Mouse (Mus musculus) c-Kit-negative CD71-positive TER-119-positive erythroid progenitor cells, embryonic 14.5 days (primary cell): Measurements from ENCODE around the gene Boll.
A peak's percentile ranks its signal among the peaks of the same experiment; 100 is the strongest.
"Not testable (repeated sequence)": the region's sequence is repeated elsewhere in the genome, so short reads cannot be mapped to it uniquely, and the experiment has no call there.

Experiments
- DNase-seq: peaks from one replicate; pipeline ENCODE4 v3.0.0-alpha.2; 2013; ENCODE audit warnings: low read depth, low spot score

Boll gene

DNA sequence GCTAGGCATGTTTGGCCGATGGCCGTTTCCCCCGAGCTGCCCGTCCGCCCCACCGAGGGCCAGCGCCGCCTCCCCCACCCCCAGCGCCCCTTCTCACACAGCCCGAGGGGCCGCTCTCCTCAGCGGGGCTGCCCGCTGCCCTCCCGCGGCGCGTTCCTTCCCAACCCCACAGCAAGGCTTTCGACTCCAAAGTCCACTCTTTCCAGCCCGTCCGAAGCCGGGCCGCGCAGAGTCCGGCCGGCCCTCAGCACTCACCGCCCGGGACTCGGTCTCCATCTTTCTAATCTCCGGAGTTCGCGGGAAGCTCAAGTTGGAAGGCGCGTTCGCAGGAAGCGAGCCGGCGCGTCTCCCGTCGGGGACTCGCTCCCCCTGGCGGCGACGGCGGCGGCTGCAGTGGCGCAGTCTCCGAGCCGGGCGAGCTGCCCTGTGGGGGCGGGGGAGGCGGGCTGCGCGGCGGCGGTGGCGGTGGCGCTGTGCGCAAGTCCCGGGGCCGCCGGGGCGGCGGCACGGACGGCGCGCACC lies at the start of gene Boll:
Boll (minus strand) TSS at position 426 of the 522 bp plus-strand sequence.
- DNase-seq = no peak

- no peak for DNase-seq
Measured at GRCm38 (mm10) chr1:55412569-55412968, 49.3 kb upstream of the Boll start.

- DNase-seq = no peak
Measured at GRCm38 (mm10) chr1:55411079-55411478, 47.8 kb upstream of the Boll start.

- DNase-seq = no peak
Measured at GRCm38 (mm10) chr1:55410670-55411069, 47.4 kb upstream of the Boll start.

DNA sequence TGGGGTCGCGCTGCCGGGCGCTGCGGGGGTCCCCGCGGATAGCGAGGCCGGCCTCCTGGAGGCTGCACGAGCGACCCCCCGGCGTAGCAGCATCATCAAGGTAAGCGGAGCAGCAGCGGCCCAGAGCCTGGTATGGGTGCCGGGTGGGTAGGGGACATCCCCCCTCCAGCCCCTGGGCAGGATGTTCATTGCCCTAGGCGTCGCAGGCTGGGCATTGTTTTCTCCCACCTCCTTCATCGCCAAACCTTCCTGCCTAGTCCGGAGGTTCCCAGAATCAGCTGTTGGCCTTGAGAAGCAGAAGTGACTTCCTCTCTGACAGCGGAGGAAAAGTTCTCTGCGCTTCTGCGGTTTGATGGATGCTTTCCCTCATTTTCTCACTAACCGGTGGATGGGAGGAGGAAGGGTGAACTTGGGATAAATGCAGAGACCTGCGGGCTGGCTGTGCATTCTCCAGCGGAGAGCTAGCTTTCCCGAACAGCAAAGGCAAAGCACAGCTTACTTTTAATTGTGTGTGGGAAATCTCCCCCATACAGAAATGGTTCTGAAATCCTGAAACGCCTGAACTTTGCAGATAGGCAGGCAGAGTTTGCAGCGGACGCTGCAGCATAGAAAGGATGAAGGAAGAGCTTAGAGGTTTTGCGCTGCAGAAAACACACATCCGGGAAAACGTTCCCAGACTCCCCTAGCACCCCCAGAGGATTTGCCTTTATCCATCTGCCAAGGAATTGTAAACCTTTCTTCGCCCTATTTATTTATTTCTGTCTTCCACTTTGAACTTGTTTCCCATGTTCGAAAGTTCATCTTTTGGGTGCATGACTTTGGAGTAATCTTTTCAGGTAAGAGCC lies 43.5 kb upstream of the Boll start:
- DNase-seq = no peak

DNA sequence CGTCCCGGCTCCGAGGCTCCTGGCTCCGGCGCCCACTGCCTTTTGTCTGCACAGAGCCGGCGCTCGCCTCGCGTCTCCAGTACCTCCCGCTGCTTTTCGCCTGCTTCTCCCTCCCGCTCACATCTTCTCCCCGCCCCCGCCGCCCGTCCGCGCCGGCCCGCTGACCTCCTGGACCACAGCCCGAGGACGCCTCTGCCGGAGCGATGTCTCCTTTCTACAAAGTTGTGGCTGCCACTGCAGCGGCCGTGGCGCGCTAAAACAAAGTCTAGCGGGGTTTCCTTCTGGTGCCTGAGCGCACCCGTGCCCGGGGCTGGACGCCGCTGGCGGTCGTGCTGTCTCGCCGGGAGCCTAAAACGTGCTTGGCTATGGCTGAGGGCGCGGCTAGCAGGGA lies 42.7 kb upstream of the Boll start:
- no peak for DNase-seq

DNA sequence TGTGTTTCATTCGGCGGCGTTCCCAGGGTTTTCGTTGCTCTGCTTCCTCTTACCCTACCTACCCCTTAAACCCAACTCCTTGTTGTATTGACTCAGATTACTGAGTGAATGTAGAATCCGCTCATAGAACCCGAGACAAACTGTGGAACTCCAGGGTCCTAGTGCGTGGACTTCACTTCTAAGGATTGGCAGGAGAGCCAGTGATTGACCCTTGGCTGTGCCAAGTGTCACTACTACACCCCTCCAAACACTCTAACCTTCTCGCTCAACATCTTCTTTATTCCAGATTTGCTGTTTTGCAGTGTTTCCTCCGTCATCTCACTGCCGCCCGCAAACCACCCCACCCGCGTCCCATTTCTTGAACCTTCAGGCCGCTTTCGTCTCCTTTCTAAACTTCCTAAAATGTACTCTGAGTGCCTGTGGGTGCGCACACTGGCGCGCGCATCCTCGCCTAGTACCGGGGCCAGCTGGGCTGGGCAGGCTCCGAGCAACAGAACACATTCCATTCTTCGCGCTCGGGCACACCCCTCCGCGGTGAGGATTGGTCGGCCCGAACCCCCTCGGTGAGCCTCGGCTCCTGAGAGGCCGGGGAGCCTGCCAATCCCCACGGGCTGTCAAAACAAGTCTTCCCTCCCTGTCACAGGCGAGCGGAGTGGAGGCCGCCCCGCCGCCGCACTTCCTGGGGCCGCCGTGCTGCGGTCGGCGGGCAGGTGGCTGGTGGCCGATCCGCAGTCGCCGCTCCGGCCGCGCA lies 42.2 kb upstream of the Boll start, which contains the start of gene Plcl1:
Plcl1 (plus strand) TSS at position 650 of the 751 bp plus-strand sequence.
- no peak for DNase-seq

DNA sequence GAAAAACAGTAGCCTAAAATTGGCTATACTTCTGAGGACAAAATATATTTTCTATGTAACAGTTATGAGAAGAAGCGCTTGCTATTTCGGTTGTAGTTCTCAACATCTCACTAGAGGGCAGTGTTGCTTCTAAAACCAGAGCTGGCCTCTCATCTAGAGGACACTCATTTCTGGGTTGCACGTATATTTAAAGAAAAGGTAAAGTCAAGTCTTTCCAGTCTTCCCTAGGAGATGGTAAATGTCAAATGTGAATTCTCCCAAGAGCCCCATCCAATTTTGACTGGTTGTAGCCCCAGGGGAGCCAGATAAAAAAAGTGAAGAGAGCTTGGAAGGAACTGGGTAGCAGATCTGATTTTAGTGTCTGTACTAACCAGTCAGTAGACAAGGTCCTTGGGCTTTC lies 41.2 kb upstream of the Boll start:
- no peak for DNase-seq

- DNase-seq = no peak
Measured at GRCm38 (mm10) chr1:55399891-55400290, 36.6 kb upstream of the Boll start.

DNA sequence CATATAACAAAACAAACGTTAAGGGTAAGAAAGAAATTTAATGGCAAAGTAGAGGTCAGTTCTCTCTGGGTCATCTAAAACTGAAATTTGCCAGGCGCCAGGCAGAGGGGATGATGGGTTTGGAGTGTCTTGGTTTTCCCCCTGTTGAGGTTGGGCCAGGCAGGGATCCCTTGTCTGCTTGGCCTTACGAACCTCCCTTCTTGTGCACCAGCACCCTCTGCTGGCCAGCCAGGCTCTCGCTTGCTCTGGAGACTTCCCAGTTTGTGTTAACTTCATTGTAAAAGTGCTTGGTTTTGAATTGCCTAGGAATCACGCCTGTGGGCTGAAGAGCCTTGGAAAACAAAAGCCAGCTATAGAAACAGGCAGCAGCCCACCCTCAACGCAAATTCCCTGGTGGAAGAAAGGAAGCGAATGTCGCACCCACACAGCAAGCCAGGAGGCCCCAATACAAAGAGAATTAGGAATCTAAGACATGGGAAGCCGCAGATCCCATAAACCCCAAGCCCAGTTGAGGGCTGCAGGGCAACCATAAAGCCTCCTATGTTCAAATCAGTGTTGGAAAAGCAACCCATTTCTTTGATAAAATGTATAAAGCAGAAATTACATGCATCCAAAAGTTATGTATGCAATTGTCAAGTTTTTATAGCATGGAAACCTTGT lies 20.0 kb upstream of the Boll start:
- DNase-seq = no peak

DNA sequence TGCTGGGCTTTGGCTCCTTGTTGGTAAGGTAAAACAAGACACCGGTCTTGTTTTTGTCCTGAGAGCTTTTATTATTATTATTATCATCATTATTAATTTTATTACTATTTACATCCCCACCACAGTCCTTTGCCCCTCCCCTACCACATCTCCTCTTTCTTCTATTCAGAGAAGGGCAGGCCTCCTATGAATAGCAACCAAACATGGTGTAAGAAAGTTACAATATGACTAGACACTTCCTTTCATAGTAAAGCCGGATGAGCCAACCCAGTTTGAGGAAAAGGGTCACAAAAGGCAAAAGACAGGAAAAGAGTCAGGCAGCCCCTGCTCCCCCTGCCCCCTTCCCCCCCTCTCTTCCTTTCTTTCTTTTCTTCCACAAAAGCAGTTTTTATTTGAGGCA lies 17.3 kb upstream of the Boll start:
- DNase-seq = no peak

GRCm38 (mm10) chr1:55372626-55373025 lies 9.4 kb upstream of the Boll start:
- no peak for DNase-seq

DNA sequence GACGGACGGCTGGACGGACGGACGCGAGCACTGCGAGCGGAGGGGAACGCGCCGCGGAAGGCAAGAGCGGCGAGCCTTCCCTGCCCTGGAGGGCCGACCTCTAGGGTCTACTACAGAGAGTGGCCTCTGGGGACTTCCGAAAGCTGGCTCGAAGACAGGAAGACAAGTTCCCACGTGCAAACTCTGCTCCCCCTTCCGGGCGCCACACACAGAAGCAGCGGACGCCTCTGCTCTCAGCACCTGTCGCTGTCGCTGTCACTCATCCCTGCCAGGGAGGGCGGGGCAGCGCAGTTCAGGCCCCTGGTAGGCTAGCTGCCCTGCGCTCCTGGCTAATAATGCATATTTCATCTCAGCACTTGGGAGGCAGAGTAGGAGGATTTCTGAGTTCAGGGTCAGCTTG lies 317 bp upstream of the Boll start:
- DNase-seq = no peak

DNA sequence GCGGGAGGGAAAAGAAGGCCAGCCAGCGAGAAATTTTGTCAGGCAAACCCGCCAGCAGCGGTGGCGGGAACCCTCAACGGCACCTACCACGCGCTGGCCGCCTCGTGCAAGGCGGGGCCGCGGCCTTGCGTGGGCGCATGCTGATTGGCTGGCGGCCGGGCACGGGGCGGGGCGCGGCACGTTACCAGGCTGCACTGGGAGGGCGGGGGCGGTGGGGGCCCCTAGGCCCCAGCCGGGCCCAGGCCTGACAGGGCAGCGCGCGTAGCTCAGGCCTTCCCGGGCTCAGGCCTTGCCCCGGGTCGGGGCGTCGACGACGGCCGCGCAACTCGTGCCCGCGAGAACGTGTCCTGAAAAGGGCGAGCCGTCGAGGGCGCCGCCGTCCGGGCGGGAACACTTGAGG lies 635 bp downstream of the Boll start:
- DNase-seq = no peak

DNA sequence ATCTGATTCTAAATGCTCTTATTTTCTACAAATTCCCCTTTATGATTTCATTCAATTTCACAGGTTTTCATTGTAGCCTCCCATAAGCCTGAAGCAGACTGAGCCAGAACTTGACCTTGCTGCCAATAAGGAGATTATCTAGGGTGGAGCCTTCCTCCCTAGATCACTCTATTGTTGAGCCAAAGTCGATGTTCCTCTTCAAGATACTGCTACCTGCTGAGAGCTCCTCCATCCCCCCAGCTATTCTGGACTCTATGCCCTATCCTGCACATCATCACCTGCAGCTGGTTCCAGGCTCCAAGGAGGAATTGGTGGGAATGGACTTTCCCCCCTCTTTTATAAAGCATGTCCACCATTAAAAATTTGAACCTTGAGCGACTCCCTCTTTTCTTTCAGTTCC lies 11.4 kb downstream of the Boll start:
- DNase-seq = not testable (repeated sequence)

- DNase-seq = not testable (repeated sequence)
Measured at GRCm38 (mm10) chr1:55325496-55325895, 37.8 kb downstream of the Boll start.

GRCm38 (mm10) chr1:55301077-55301476 lies 62.2 kb downstream of the Boll start:
- DNase-seq = no peak

- DNase-seq = no peak
Measured at GRCm38 (mm10) chr1:55279081-55279480, 84.2 kb downstream of the Boll start.

DNA sequence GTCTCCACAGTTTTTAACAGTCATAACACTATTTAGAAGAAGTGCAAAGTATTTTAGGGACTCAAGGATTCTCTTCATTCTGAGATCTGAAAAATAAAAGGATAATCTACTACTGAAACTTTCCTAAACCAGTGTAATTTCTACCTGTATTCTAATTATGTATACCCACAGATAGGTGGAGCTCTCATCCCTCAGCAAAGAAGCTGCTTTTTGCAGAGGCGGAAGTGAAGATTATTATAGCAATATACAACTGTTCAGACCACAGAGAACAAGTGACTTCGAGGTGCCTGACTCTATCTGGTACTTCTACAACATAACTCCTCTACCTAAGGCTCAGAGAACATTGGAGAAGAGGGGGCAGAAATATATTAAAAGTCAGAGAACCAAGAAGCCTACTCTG lies 97.8 kb downstream of the Boll start:
- no peak for DNase-seq

DNA sequence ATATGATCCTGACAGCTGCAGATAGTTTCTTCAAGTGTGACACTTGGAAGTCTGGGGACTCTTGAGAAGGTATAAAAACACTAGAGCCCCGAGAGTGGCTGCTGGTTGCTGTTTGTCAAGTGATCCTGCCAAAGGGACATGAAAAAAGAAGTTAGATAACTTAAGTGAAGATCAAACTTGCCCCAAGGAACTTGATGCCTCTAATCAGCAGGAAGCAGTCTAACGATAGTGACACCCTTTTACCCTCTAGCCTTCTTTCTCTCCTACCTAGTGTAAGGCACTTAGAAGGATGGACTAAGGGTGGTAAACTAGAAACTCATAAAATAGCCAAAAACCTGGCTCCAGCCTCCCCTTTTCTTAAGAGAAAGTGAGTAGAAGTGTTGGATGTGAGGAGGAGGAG lies 98.9 kb downstream of the Boll start:
- DNase-seq = no peak

GRCm38 (mm10) chr1:55246374-55246773 lies 116.9 kb downstream of the Boll start:
- no peak for DNase-seq

DNA sequence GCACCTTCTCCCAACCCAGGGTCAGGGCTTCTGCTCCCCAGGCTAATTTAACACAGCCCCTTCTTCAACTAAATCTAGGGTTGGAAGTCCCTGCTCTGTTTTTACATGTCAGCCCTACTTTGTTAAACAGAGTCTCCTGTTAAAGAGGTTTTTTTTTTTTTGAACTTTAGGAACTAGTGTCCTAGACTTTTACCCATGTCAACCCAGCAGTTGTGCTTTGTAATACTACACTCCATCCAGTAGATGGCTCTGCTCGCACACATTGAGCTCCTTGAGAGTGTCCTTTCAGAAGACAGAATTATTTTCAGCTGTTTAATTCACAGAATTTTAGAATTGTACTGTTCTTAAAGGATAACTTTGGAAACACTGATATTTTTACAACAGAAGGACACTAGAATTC lies 124.0 kb downstream of the Boll start:
- peak; percentile 75 for DNase-seq
